Mouse (Mus musculus) limb, embryonic 14.5 days (tissue): ENCODE measurements around the gene Lyl1. TPM values are rescaled to one million over a fixed set of nuclear protein-coding genes. Genes with fewer than 3 reads are reported as not detected.

Source experiments
- ATAC-seq: fragments of 200-750 bp; cut with Nextera tagmentation; 2 replicates; pipeline ENCODE4 v1.8.0; 2017; ENCODE audit warnings: low read depth, moderate number of reproducible peaks, moderate TSS enrichment; ENCODE audit not compliant: low FRiP score
- DNase-seq: peaks from one replicate; pipeline ENCODE4 v3.0.0-alpha.2; 2015; ENCODE audit warnings: low spot score
- H3K27ac ChIP-seq: fragments of 300-500 bp; sonication (generic); replicated peaks from 2 replicates; pipeline ENCODE4 v1.5.1; 2014; ENCODE audit warnings: low read depth, mild to moderate bottlenecking, low read length, moderate library complexity, mixed read lengths
- H3K27me3 ChIP-seq: fragments of 300-500 bp; sonication (generic); 2 replicates; pipeline ENCODE4 v1.6.1; 2014; ENCODE audit warnings: low read length, mixed read lengths; ENCODE audit not compliant: control insufficient read depth, insufficient read depth
- H3K36me3 ChIP-seq: fragments of 300-500 bp; sonication (generic); 2 replicates; pipeline ENCODE4 v1.6.1; 2014; ENCODE audit warnings: mild to moderate bottlenecking, low read length, moderate library complexity, mixed read lengths; ENCODE audit not compliant: control insufficient read depth, insufficient read depth
- H3K4me1 ChIP-seq: fragments of 300-500 bp; sonication (generic); 2 replicates; pipeline ENCODE4 v1.6.1; 2014; ENCODE audit warnings: antibody characterized with exemption, low read length, mixed read lengths; ENCODE audit not compliant: control insufficient read depth, insufficient read depth
- H3K4me2 ChIP-seq: fragments of 300-500 bp; sonication (generic); replicated peaks from 2 replicates; pipeline ENCODE4 v1.6.1; 2014; ENCODE audit warnings: low read depth, mild to moderate bottlenecking, low read length, moderate library complexity; ENCODE audit not compliant: severe bottlenecking
- H3K4me3 ChIP-seq: fragments of 300-500 bp; sonication (generic); replicated peaks from 2 replicates; pipeline ENCODE4 v1.5.1; 2014; ENCODE audit warnings: low read length
- H3K9ac ChIP-seq: fragments of 300-500 bp; sonication (generic); 2 replicates; pipeline ENCODE4 v1.6.1; 2014; ENCODE audit warnings: mild to moderate bottlenecking, low read depth, low read length, moderate library complexity; ENCODE audit not compliant: severe bottlenecking
- H3K9me3 ChIP-seq: fragments of 300-500 bp; sonication (generic); 2 replicates; pipeline ENCODE4 v1.6.1; 2016; ENCODE audit warnings: low read length; ENCODE audit not compliant: control insufficient read depth
- POLR2A ChIP-seq: fragments of 200-500 bp; IDR thresholded peaks from 2 replicates; pipeline ENCODE4 v1.8.0; 2012; ENCODE audit warnings: inconsistent platforms, mild to moderate bottlenecking, moderate library complexity, borderline replicate concordance; ENCODE audit not compliant: insufficient read depth, insufficient read length; ENCODE audit errors: extremely low read depth
- WGBS: fragments of 180-500 bp; shearing (Covaris S2); extraction: QIAGEN DNeasy Blood & Tissue Kit; methylation state at CpG from one replicate; pipeline ENCODE4 v1.1.7; 2014; 5-methylcytosine and 5-hydroxymethylcytosine counted together
- polyA plus RNA-seq, 2 experiments: library from polyadenylated mRNA; depleted of rRNA in 1 of 2; stranded (reverse) in 1 of 2; unstranded in 1 of 2; fragments of >200 nt; fragmentation: Nextera tagmentation in 1 of 2; extraction: Ambion mirVana in 1 of 2; gene quantifications; 2 replicates each; pipeline versions ENCODE4 v1.2.1 to v1.2.3; 2012 to 2014

Lyl1 gene
- polyA plus RNA-seq, 2 experiments, result 5.6 to 7.1 TPM

GRCm38 (mm10) chr8:84689091-84689915 lies 12.0 kb upstream of the Lyl1 start:
- Histone ChIP-seq H3K4me2 (peak overlapping the region; percentile 89), H3K27ac (peak overlapping the region; percentile 82), H3K27me3 (no peaks in the 10 kb centered on the region), H3K4me1 (peaks cover 34% of the 10 kb centered on the region), H3K36me3 (peaks cover 34% of the 10 kb centered on the region), H3K4me3 (peak overlapping the region; percentile 78), H3K9ac (peak overlapping the region; percentile 80), H3K9me3 (no peaks in the 10 kb centered on the region)
- no peak for TF ChIP-seq POLR2A
- DNase-seq, result peak; percentile 94
- ATAC-seq, result peak; percentile 88
- under 1% methylated on average over 47 of the region's 47 CpGs for WGBS

- ATAC-seq, result no peak
- Histone ChIP-seq H3K36me3 (peaks cover 60% of the 10 kb centered on the region), H3K9me3 (no peaks in the 10 kb centered on the region), H3K4me2 (no peak overlapping the region), H3K27ac (no peak overlapping the region), H3K9ac (no peak overlapping the region), H3K4me3 (no peak overlapping the region), H3K27me3 (no peaks in the 10 kb centered on the region), H3K4me1 (peaks cover 12% of the 10 kb centered on the region)
- DNase-seq, result no peak
- WGBS, result 59% methylated on average over 4 of the region's 4 CpGs
- TF ChIP-seq POLR2A, result no peak
Measured at GRCm38 (mm10) chr8:84693332-84693731, 7.9 kb upstream of the Lyl1 start.

DNA sequence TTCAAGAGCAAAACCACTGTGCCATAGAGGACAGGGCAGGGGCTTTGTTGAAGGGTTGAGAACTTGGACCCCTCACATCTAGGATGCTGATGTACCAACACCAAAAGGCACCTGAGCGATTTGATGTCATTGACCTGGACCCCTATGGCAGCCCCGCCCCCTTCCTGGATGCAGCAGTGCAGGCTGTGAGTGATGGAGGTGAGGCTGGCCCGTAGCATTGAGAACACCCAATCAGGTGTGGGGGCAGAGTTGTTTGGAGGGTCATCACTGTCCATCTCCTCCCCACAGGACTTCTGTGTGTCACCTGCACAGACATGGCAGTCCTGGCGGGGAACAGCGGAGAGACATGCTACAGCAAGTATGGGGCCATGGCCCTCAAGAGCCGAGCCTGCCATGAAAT lies 6.1 kb upstream of the Lyl1 start:
- TF ChIP-seq POLR2A, result no peak
- Histone ChIP-seq H3K9me3 (no peaks in the 10 kb centered on the region), H3K4me3 (no peak overlapping the region), H3K9ac (no peak overlapping the region), H3K4me1 (peaks cover 11% of the 10 kb centered on the region; the same call in 1 of the 2 replicates), H3K27ac (no peak overlapping the region), H3K4me2 (no peak overlapping the region), H3K27me3 (no peaks in the 10 kb centered on the region), H3K36me3 (peaks cover 73% of the 10 kb centered on the region)
- ATAC-seq, result no peak
- no peak for DNase-seq
- WGBS, result 85% methylated on average over 6 of the region's 6 CpGs

DNA sequence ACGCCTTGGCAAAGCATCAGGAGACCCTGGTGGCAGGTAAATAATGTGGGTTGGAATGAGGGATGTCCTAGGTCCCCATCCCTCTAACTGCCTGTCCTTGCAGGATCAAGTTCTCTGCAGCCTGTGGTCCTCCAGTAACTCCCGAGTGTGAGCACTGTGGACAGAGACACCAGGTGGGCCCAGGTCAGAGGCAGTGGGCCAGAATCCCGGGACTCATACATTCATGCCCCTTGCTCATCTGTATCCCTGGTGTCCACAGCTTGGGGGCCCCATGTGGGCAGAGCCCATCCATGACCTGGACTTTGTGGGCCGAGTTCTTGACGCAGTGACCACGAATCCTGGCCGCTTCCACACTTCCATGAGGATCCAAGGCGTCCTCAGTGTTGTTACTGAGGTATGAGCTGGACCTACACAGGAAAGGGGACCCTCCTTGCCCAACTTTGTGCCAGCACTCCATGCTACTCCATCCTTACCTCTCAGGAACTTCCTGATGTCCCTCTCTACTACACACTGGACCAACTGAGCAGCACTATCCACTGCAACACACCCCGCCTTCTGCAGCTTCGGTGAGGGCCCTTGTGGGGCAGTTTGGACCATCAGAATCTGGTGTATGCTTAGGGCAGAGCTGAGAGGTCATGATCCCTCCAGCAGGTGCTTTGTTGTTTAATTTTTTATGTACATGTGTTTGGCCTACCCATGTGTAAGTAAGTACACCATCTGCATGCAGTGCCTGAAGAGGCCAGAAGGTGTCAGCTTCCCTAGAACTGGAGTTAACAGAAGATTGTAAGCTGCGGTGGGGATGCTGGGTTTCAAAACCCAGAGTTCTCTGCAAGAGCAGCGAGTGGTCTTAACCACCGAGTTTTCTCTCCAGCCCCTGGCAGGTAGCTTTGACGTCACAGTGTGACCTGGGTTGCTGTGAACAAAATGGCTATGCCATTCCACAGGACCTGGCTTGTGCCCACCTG lies 3.8 kb upstream of the Lyl1 start:
- Histone ChIP-seq H3K9me3 (no peaks in the 10 kb centered on the region), H3K4me1 (peaks cover 17% of the 10 kb centered on the region; the same call in 1 of the 2 replicates), H3K4me3 (no peak overlapping the region), H3K27ac (no peak overlapping the region), H3K4me2 (no peak overlapping the region), H3K9ac (no peak overlapping the region), H3K36me3 (peaks cover 59% of the 10 kb centered on the region), H3K27me3 (peaks cover 6% of the 10 kb centered on the region; the same call in 1 of the 2 replicates)
- 87% methylated on average over 14 of the region's 14 CpGs for WGBS
- TF ChIP-seq POLR2A, result no peak
- no peak for ATAC-seq
- DNase-seq, result no peak

GRCm38 (mm10) chr8:84698288-84698687 lies 3.0 kb upstream of the Lyl1 start:
- no peak for TF ChIP-seq POLR2A
- Histone ChIP-seq H3K4me3 (no peak overlapping the region), H3K9me3 (no peaks in the 10 kb centered on the region), H3K9ac (no peak overlapping the region), H3K27me3 (peaks cover 12% of the 10 kb centered on the region; the same call in 1 of the 2 replicates), H3K27ac (no peak overlapping the region), H3K4me1 (peaks cover 17% of the 10 kb centered on the region; the same call in 1 of the 2 replicates), H3K36me3 (peaks cover 52% of the 10 kb centered on the region), H3K4me2 (no peak overlapping the region)
- DNase-seq, result no peak
- WGBS, result 92% methylated on average over 5 of the region's 5 CpGs
- ATAC-seq, result no peak
